Mouse (Mus musculus): Measurements from ENCODE around the gene Tet2. TPM values are rescaled to one million over a fixed set of nuclear protein-coding genes. Genes with fewer than 3 reads are reported as not detected.

Gene Tet2
- total RNA-seq, 2 experiments from 2014 or later = 34.3 to 50.3 TPM

- peak; percentile 25 for DNase-seq
Measured at GRCm38 (mm10) chr3:133517406-133517805, 27.5 kb downstream of the Tet2 start.

- peak; percentile 87 for DNase-seq
Measured at GRCm38 (mm10) chr3:133516137-133516536, 28.8 kb downstream of the Tet2 start.

GRCm38 (mm10) chr3:133515204-133515969 is 29.6 kb downstream of the Tet2 start:
- DNase-seq = no peak

GRCm38 (mm10) chr3:133514290-133514689 is 30.6 kb downstream of the Tet2 start:
- no peak for DNase-seq

GRCm38 (mm10) chr3:133513475-133513874 is 31.5 kb downstream of the Tet2 start:
- no peak for DNase-seq

- DNase-seq = no peak
Measured at GRCm38 (mm10) chr3:133510368-133510767, 34.6 kb downstream of the Tet2 start.

- no peak for DNase-seq
Measured at GRCm38 (mm10) chr3:133509796-133510195, 35.1 kb downstream of the Tet2 start.

- DNase-seq = no peak
Measured at GRCm38 (mm10) chr3:133508881-133509280, 36.1 kb downstream of the Tet2 start.

- DNase-seq = no peak
Measured at GRCm38 (mm10) chr3:133506289-133506954, 38.5 kb downstream of the Tet2 start.

- DNase-seq = no peak
Measured at GRCm38 (mm10) chr3:133496953-133497352, 48.0 kb downstream of the Tet2 start.

GRCm38 (mm10) chr3:133491370-133491769 is 53.6 kb downstream of the Tet2 start:
- DNase-seq = no peak

GRCm38 (mm10) chr3:133488022-133488725 is 56.8 kb downstream of the Tet2 start:
- no peak for DNase-seq

GRCm38 (mm10) chr3:133482887-133483286 is 62.1 kb downstream of the Tet2 start:
- DNase-seq = no peak

GRCm38 (mm10) chr3:133478987-133479386 is 66.0 kb downstream of the Tet2 start:
- no peak for DNase-seq

GRCm38 (mm10) chr3:133473781-133474180 is 71.2 kb downstream of the Tet2 start:
- no peak for DNase-seq

GRCm38 (mm10) chr3:133471101-133471500 is 73.8 kb downstream of the Tet2 start:
- DNase-seq = no peak

GRCm38 (mm10) chr3:133468883-133469282 is 76.1 kb downstream of the Tet2 start:
- no peak for DNase-seq

- no peak for DNase-seq
Measured at GRCm38 (mm10) chr3:133463233-133463632, 81.7 kb downstream of the Tet2 start.

- no peak for DNase-seq
Measured at GRCm38 (mm10) chr3:133462485-133462884, 82.5 kb downstream of the Tet2 start.

GRCm38 (mm10) chr3:133462059-133462458 is 82.9 kb downstream of the Tet2 start:
- no peak for DNase-seq

GRCm38 (mm10) chr3:133459174-133459573 is 85.8 kb downstream of the Tet2 start:
- DNase-seq = no peak

- no peak for DNase-seq
Measured at GRCm38 (mm10) chr3:133453896-133454295, 91.0 kb downstream of the Tet2 start.

GRCm38 (mm10) chr3:133436919-133437320 is 108.0 kb downstream of the Tet2 start:
- no peak for DNase-seq
